Mouse (Mus musculus): ENCODE data around the gene Odc1. TPM values are rescaled to one million over a fixed set of nuclear protein-coding genes. Genes with fewer than 3 reads are reported as not detected.

Gene Odc1
- 111 and 147 TPM in 2 replicates for total RNA-seq (2023)

GRCm38 (mm10) chr12:17544209-17545106, at the start of gene Odc1:
Odc1 (plus strand) TSS chr12:17544794.

Other genes starting within 250 kb of the Odc1 start
- not detected in 2 replicates for gene Atp6v1c2, start 215.4 kb upstream of the Odc1 start, total RNA-seq (2023)
- 4.9 and 6.8 TPM in 2 replicates for gene Nol10, start 196.3 kb upstream of the Odc1 start, total RNA-seq (2023)
- gene Hpcal1, start 146.1 kb downstream of the Odc1 start, total RNA-seq (2023): 147 and 162 TPM in 2 replicates